Mouse (Mus musculus): ENCODE measurements at regions not wholly inside any gene's neighbourhood (a gene's known extent, or its start where the extent isn't known, plus 50 kb on each side); places are given as distances from the start of the nearest gene placed in this dataset.

- no peak for DNase-seq (ENCODE audit: inconsistent age in 2 of 2, low spot score in 1 of 2)
Measured at GRCm38 (mm10) chr12:90664436-90664835, 73.8 kb downstream of the Dio2 start.

GRCm38 (mm10) chr12:90645452-90645851 is 92.8 kb downstream of the Dio2 start:
- DNase-seq (ENCODE audit: inconsistent age in 2 of 2, low spot score in 1 of 2): peak in 1 of 2 experiments; percentile 27

GRCm38 (mm10) chr12:90643891-90644290 is 94.3 kb downstream of the Dio2 start:
- peak in 1 of 2 experiments; percentile 31 for DNase-seq (ENCODE audit: inconsistent age in 2 of 2, low spot score in 1 of 2)

GRCm38 (mm10) chr12:90624856-90625255 is 113.4 kb downstream of the Dio2 start:
- DNase-seq (ENCODE audit: inconsistent age in 2 of 2, low spot score in 1 of 2): no peak

- no peak for DNase-seq (ENCODE audit: inconsistent age in 2 of 2, low spot score in 1 of 2)
Measured at GRCm38 (mm10) chr12:90623426-90623825, 114.8 kb downstream of the Dio2 start.

- no peak for DNase-seq (ENCODE audit: inconsistent age in 2 of 2, low spot score in 1 of 2)
Measured at GRCm38 (mm10) chr12:90608810-90609209, 129.4 kb downstream of the Dio2 start.

- DNase-seq (ENCODE audit: inconsistent age in 2 of 2, low spot score in 1 of 2): peak in 1 of 2 experiments; percentile 44
Measured at GRCm38 (mm10) chr12:90607894-90608293, 130.3 kb downstream of the Dio2 start.

- DNase-seq (ENCODE audit: inconsistent age in 2 of 2, low spot score in 1 of 2): peak in 1 of 2 experiments; percentile 62
Measured at GRCm38 (mm10) chr12:90580006-90580405, 158.2 kb downstream of the Dio2 start.

- no peak for DNase-seq (ENCODE audit: inconsistent age in 2 of 2, low spot score in 1 of 2)
Measured at GRCm38 (mm10) chr12:90576103-90576502, 162.1 kb downstream of the Dio2 start.

GRCm38 (mm10) chr12:90571907-90572306 is 166.3 kb downstream of the Dio2 start:
- DNase-seq (ENCODE audit: inconsistent age in 2 of 2, low spot score in 1 of 2): no peak

- DNase-seq (ENCODE audit: inconsistent age in 2 of 2, low spot score in 1 of 2): no peak
Measured at GRCm38 (mm10) chr12:90571506-90571905, 166.7 kb downstream of the Dio2 start.

GRCm38 (mm10) chr12:90566349-90566748 is 171.9 kb downstream of the Dio2 start:
- peak in 1 of 2 experiments; percentile 28 for DNase-seq (ENCODE audit: inconsistent age in 2 of 2, low spot score in 1 of 2)

- DNase-seq (ENCODE audit: inconsistent age in 2 of 2, low spot score in 1 of 2): no peak
Measured at GRCm38 (mm10) chr12:90565051-90565450, 173.2 kb downstream of the Dio2 start.

GRCm38 (mm10) chr12:90564594-90564993 is 173.6 kb downstream of the Dio2 start:
- peak in 1 of 2 experiments; percentile 4 for DNase-seq (ENCODE audit: inconsistent age in 2 of 2, low spot score in 1 of 2)

GRCm38 (mm10) chr12:90542361-90542760 is 195.9 kb downstream of the Dio2 start:
- no peak for DNase-seq (ENCODE audit: inconsistent age in 2 of 2, low spot score in 1 of 2)
